Mouse (Mus musculus) hindbrain, embryonic 12.5 days (tissue): ENCODE data around the gene Rcc2. TPM values are rescaled to one million over a fixed set of nuclear protein-coding genes. Genes with fewer than 3 reads are reported as not detected.

Experiments used
- microRNA-seq: library from miRNA; unstranded; fragments of <30 nt; microRNA quantifications from one replicate; pipeline ENCODE4, GENCODE M21; 2017
- polyA plus RNA-seq: library from polyadenylated mRNA; unstranded; fragments of >200 nt; fragmentation: Nextera tagmentation; extraction: Ambion mirVana; gene quantifications from 2 replicates; pipeline ENCODE4 v1.2.1, GENCODE M21; 2016

Rcc2 gene
- polyA plus RNA-seq, 1 experiment from 2014 or later: 97.8 TPM

Small RNA genes lying within 50 kb of the gene (microRNA-seq; reads per million reads assigned to microRNA genes)
- gene Gm23045 (not detected), gene Gm25951 (not detected)

Other genes with a start within 250 kb of the Rcc2 start
- 31.2 and 31.7 TPM in 2 replicates for gene Arhgef10l, start 34.5 kb upstream of the Rcc2 start, polyA plus RNA-seq
- gene Padi6, start 42.1 kb downstream of the Rcc2 start, polyA plus RNA-seq: 0.09 TPM in 1 of 2 replicates, not detected in the other
- 0.31 and 0.42 TPM in 2 replicates for gene Padi4, start 73.7 kb downstream of the Rcc2 start, polyA plus RNA-seq
- 0.06 TPM in 1 of 2 replicates, not detected in the other for gene Padi3, start 110.1 kb downstream of the Rcc2 start, polyA plus RNA-seq
- 0.07 and 0.19 TPM in 2 replicates for gene Padi1, start 145.2 kb downstream of the Rcc2 start, polyA plus RNA-seq
- 2.6 and 3.7 TPM in 2 replicates for gene Padi2, start 205.8 kb downstream of the Rcc2 start, polyA plus RNA-seq